Mouse (Mus musculus) adrenal gland, adult 18-20 months (tissue): ENCODE results near the gene 4930505A04Rik. TPM values are rescaled to one million over a fixed set of nuclear protein-coding genes. Genes with fewer than 3 reads are reported as not detected.

Experiments used
- total RNA-seq, 2 experiments: library from RNA; stranded (reverse); gene quantifications; 1 replicate in 1 of 2; 2 replicates in 1 of 2; pipeline ENCODE4 v1.2.3; 2021

4930505A04Rik gene
- total RNA-seq, 2 experiments from 2014 or later: 0.35 to 0.36 TPM

Other genes starting within 250 kb of the 4930505A04Rik start
- gene Sptbn1, start 203.7 kb downstream of the 4930505A04Rik start, total RNA-seq: 100 to 1,000 TPM; 265 to 300 TPM
- 10 to 100 TPM; 34.3 to 50.8 TPM for gene Acyp2, start 177.8 kb upstream of the 4930505A04Rik start, total RNA-seq